Mouse (Mus musculus): ENCODE data around the gene Exosc9. TPM values are rescaled to one million over a fixed set of nuclear protein-coding genes. Genes with fewer than 3 reads are reported as not detected.

The Exosc9 gene
- total RNA-seq (2012; rRNA removed) (40.6 and 46.0 TPM in 2 replicates), polyA plus RNA-seq (2012; ENCODE audit: insufficient read depth in 1 of 2, insufficient read length in 2 of 2, low read depth in 1 of 2, low replicate concordance in 2 of 2, missing spikeins in 1 of 2) (10 to 100 TPM in 1 of 2 experiments, not detected in 1; 49.4 TPM)

DNA sequence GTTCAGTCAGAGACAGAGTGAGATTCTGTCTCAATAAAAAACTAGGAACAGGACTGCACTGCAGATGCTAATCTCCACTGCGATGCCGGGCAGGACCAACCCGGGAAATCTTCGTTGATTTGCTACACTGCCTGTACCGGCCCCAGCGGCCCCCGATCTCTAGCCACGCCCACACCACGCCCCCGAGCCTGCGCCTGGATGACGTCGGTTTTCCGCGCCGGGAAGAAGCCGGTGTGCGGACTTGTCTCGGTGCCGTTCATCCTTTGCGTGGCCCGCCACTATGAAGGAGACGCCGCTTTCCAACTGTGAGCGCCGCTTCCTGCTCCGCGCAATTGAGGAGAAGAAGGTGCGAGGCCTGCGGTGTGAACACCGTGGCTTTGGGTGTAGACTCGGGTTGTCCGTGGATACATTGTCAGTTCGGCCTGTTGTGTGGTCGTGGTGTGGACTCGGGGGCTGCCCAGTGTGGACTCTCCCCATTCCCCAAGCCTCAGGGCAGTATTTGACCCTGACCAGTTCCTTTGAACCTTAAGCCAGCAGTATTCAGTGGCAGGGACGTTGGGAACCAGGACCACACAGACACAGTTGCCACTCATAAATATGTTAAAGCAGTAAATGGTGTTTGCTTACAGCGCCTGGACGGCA is at the start of gene Exosc9:
Gene Exosc9, plus strand, starts transcription at position 201 of the 642 bp plus-strand sequence.
- Histone ChIP-seq H3K9me3 (replicated peaks; ENCODE audit: insufficient read depth, low read length) (no peaks in the 10 kb centered on the region), H3K36me3 (ENCODE audit: control insufficient read depth in 1 of 2, insufficient read depth in 2 of 2, low read length in 2 of 2) (peaks cover 0 to 5% of the 10 kb centered on the region in 2 experiments; a peak in 2 of 4 replicates), H3K79me2 (ENCODE audit: control insufficient read depth, insufficient read depth, low read length, poor library complexity) (peaks cover 6% of the 10 kb centered on the region), H3K27me3 (ENCODE audit: control insufficient read depth in 1 of 2, insufficient read depth in 2 of 2, low read length in 2 of 2) (no peaks in the 10 kb centered on the region), H3K27ac (ENCODE audit: control insufficient read depth, low read depth, low read length) (no peak within 1 kb of the TSS), H3K4me3 (ENCODE audit: control insufficient read depth in 1 of 2, insufficient read depth in 1 of 2, low read depth in 2 of 2, low read length in 2 of 2) (peak within 1 kb of the TSS; percentile 87 to 97), H3K9ac (ENCODE audit: control insufficient read depth, low read depth, low read length, poor library complexity, severe bottlenecking) (peak within 1 kb of the TSS; percentile 86), H3K4me1 (ENCODE audit: control insufficient read depth in 1 of 2, insufficient read depth in 2 of 2, low read length in 2 of 2) (peaks cover 0 to 4% of the 10 kb centered on the region in 2 experiments; a peak in 1 of 4 replicates)
- peak; percentile 89 for DNase-seq (ENCODE audit: low read depth, low spot score)
- TF ChIP-seq NRF1 (IDR thresholded peaks at IDR 0.05; ENCODE audit: insufficient read depth, low read depth, low read length, poor library complexity, severe bottlenecking): peak; percentile 38; the same call in 1 of the 2 replicates
- peak; percentile 73 for TF ChIP-seq NELFE (IDR thresholded peaks at IDR 0.05; ENCODE audit: low read depth, low read length)
- TF ChIP-seq SIN3A (IDR thresholded peaks at IDR 0.05; ENCODE audit: low read length): peak; percentile 88
- no peak for TF ChIP-seq MAZ (IDR thresholded peaks at IDR 0.05; ENCODE audit: low read depth, low read length)
- peak; percentile 70 for TF ChIP-seq ELF1 (IDR thresholded peaks at IDR 0.05; ENCODE audit: low read depth, low read length)
- TF ChIP-seq MYC (IDR thresholded peaks at IDR 0.05; ENCODE audit: low read depth, low read length): 0 out of 2 replicates have a peak, but pooled peaks have one; percentile 18
- no peak for TF ChIP-seq EP300 (IDR thresholded peaks at IDR 0.05; ENCODE audit: low read depth in 1 of 2, low read length in 2 of 2)
- peak; percentile 55 to 75; a peak in 3 of 4 replicates for TF ChIP-seq POLR2A (IDR thresholded peaks at IDR 0.05; ENCODE audit: control insufficient read depth in 1 of 2, insufficient read depth in 1 of 2, low read depth in 1 of 2, low read length in 2 of 2, poor library complexity in 1 of 2)
- peak; percentile 90 for TF ChIP-seq MXI1 (IDR thresholded peaks at IDR 0.05; ENCODE audit: low read depth, low read length)
- TF ChIP-seq CHD2 (IDR thresholded peaks at IDR 0.05; ENCODE audit: low read length): no peak
- peak; percentile 56; the same call in 1 of the 2 replicates for TF ChIP-seq POLR2AphosphoS2 (IDR thresholded peaks at IDR 0.05; ENCODE audit: low read length)
- 0 out of 2 replicates have a peak, but pooled peaks have one; percentile 37 for TF ChIP-seq MAX (IDR thresholded peaks at IDR 0.05; ENCODE audit: low read length)
- TF ChIP-seq HCFC1 (IDR thresholded peaks at IDR 0.05; ENCODE audit: low read depth, low read length): peak; percentile 79

GRCm38 (mm10) chr3:36505306-36505705 is 47.1 kb upstream of the Exosc9 start:
- Histone ChIP-seq H3K4me3 (ENCODE audit: control insufficient read depth in 1 of 2, insufficient read depth in 1 of 2, low read depth in 2 of 2, low read length in 2 of 2) (no peak overlapping the region), H3K36me3 (ENCODE audit: control insufficient read depth in 1 of 2, insufficient read depth in 2 of 2, low read length in 2 of 2) (no peaks in the 10 kb centered on the region), H3K4me1 (ENCODE audit: control insufficient read depth in 1 of 2, insufficient read depth in 2 of 2, low read length in 2 of 2) (no peaks in the 10 kb centered on the region), H3K9me3 (replicated peaks; ENCODE audit: insufficient read depth, low read length) (no peaks in the 10 kb centered on the region), H3K9ac (ENCODE audit: control insufficient read depth, low read depth, low read length, poor library complexity, severe bottlenecking) (no peak overlapping the region), H3K79me2 (ENCODE audit: control insufficient read depth, insufficient read depth, low read length, poor library complexity) (no peaks in the 10 kb centered on the region), H3K27ac (ENCODE audit: control insufficient read depth, low read depth, low read length) (no peak overlapping the region), H3K27me3 (ENCODE audit: control insufficient read depth in 1 of 2, insufficient read depth in 2 of 2, low read length in 2 of 2) (no peaks in the 10 kb centered on the region; a peak in 1 of 4 replicates)
- no peak for DNase-seq (ENCODE audit: low read depth, low spot score)
- TF ChIP-seq MAFK (IDR thresholded peaks at IDR 0.05; ENCODE audit: borderline replicate concordance, low read depth, low read length) (no peak), RAD21 (IDR thresholded peaks at IDR 0.05; ENCODE audit: low read depth, low read length) (no peak), UBTF (IDR thresholded peaks at IDR 0.05; ENCODE audit: borderline replicate concordance, insufficient read depth, low read depth, low read length) (no peak), BHLHE40 (IDR thresholded peaks at IDR 0.05; ENCODE audit: borderline replicate concordance, low read depth, low read length) (no peak), GATA1 (IDR thresholded peaks at IDR 0.05; ENCODE audit: low read depth, low read length) (no peak), CHD1 (IDR thresholded peaks at IDR 0.05; ENCODE audit: low read depth, low read length) (no peak), USF2 (IDR thresholded peaks at IDR 0.05; ENCODE audit: borderline replicate concordance in 1 of 2, insufficient read depth in 1 of 2, low read depth in 1 of 2, low read length in 2 of 2) (no peak), EP300 (IDR thresholded peaks at IDR 0.05; ENCODE audit: low read depth in 1 of 2, low read length in 2 of 2) (no peak), ELF1 (IDR thresholded peaks at IDR 0.05; ENCODE audit: low read depth, low read length) (no peak), MAX (IDR thresholded peaks at IDR 0.05; ENCODE audit: low read length) (no peak), GABPA (IDR thresholded peaks at IDR 0.05; ENCODE audit: low read depth, low read length) (no peak), ZMIZ1 (IDR thresholded peaks at IDR 0.05; ENCODE audit: low read depth, low read length) (no peak), USF1 (IDR thresholded peaks at IDR 0.05; ENCODE audit: low read depth, low read length) (no peak), RCOR1 (IDR thresholded peaks at IDR 0.05; ENCODE audit: low read depth, low read length) (no peak), MEF2A (IDR thresholded peaks at IDR 0.05; ENCODE audit: extremely low read depth, insufficient replicate concordance, low read depth, low read length, poor library complexity, severe bottlenecking) (no peak)
